Mouse (Mus musculus): ENCODE data around the gene Hhat.
A peak's percentile ranks its signal among the peaks of the same experiment; 100 is the strongest.

The Hhat gene

GRCm38 (mm10) chr1:192770495-192771331, at the start of gene Hhat:
Gene Hhat, minus strand, starts transcription at chr1:192771223.
- peak; percentile 63 for DNase-seq (ENCODE audit: low read depth, low spot score)

GRCm38 (mm10) chr1:192818334-192818733, 47.3 kb upstream of the Hhat start:
- no peak for DNase-seq (ENCODE audit: low read depth, low spot score)

GRCm38 (mm10) chr1:192815789-192816188, 44.8 kb upstream of the Hhat start:
- no peak for DNase-seq (ENCODE audit: low read depth, low spot score)

GRCm38 (mm10) chr1:192814700-192815099, 43.7 kb upstream of the Hhat start:
- DNase-seq (ENCODE audit: low read depth, low spot score), result no peak

- no peak for DNase-seq (ENCODE audit: low read depth, low spot score)
These were observed 41.7 kb upstream of the Hhat start for GRCm38 (mm10) chr1:192812758-192813157.

- DNase-seq (ENCODE audit: low read depth, low spot score), result no peak
These were observed 41.3 kb upstream of the Hhat start for GRCm38 (mm10) chr1:192812290-192812689.

- DNase-seq (ENCODE audit: low read depth, low spot score), result peak; percentile 79
These were observed 35.4 kb upstream of the Hhat start for GRCm38 (mm10) chr1:192806168-192807157.

GRCm38 (mm10) chr1:192800338-192800737, 29.3 kb upstream of the Hhat start:
- DNase-seq (ENCODE audit: low read depth, low spot score), result no peak

GRCm38 (mm10) chr1:192799165-192799991, 28.4 kb upstream of the Hhat start:
- DNase-seq (ENCODE audit: low read depth, low spot score), result peak; percentile 89

- peak; percentile 99 for DNase-seq (ENCODE audit: low read depth, low spot score)
These were observed 27.5 kb upstream of the Hhat start for GRCm38 (mm10) chr1:192798212-192799164.

- no peak for DNase-seq (ENCODE audit: low read depth, low spot score)
These were observed 25.9 kb upstream of the Hhat start for GRCm38 (mm10) chr1:192797011-192797274.

GRCm38 (mm10) chr1:192796201-192797010, 25.4 kb upstream of the Hhat start:
- DNase-seq (ENCODE audit: low read depth, low spot score), result no peak

GRCm38 (mm10) chr1:192794957-192795745, 24.1 kb upstream of the Hhat start:
- no peak for DNase-seq (ENCODE audit: low read depth, low spot score)

GRCm38 (mm10) chr1:192791897-192792361, 20.9 kb upstream of the Hhat start:
- DNase-seq (ENCODE audit: low read depth, low spot score), result peak; percentile 73

GRCm38 (mm10) chr1:192790442-192790841, 19.4 kb upstream of the Hhat start:
- DNase-seq (ENCODE audit: low read depth, low spot score), result peak; percentile 44

- DNase-seq (ENCODE audit: low read depth, low spot score), result peak; percentile 63
These were observed 18.8 kb upstream of the Hhat start for GRCm38 (mm10) chr1:192789828-192790227.

GRCm38 (mm10) chr1:192789111-192789522, 18.1 kb upstream of the Hhat start:
- DNase-seq (ENCODE audit: low read depth, low spot score), result peak; percentile 80

GRCm38 (mm10) chr1:192786194-192786593, 15.2 kb upstream of the Hhat start:
- peak; percentile 84 for DNase-seq (ENCODE audit: low read depth, low spot score)
